Mouse (Mus musculus): Measurements from ENCODE around the gene Ube2c.

DNA sequence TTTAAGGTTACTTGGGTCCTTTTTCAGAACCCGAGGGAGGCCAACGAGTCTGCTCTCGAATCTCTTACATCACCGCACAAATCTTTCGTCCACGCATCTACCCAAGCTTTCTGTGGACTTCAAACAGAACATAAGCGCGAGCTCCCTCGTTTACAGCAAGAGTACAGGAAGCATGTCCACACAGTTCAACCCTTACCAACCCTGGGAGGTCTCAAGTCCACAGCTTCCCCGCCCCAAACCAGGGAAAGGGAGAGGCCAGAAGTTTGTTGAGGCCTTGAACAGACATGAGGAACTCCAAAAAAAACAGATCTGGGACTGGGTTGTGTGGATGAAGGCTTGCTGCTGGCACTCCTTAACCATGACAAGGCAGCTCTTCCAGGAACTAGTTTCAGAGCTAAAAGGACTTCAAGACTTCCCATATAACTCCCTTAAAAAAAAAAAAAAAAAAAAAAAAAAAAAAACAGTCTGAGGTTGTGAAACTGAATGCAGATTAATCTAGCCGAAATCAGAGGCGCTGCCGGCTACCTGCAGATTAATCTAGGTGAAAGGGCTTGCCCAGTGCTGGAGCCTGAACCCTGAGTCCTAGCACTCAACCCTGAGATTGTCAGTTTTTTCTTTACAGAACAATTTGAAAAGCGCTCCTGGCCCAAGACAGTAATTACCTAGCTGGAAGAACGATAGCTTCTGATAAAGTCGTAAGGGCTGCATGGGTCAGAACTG, 33.7 kb downstream of the Ube2c start:
- TF ChIP-seq USF2 (IDR thresholded peaks at IDR 0.05; ENCODE audit: borderline replicate concordance in 1 of 2, insufficient read depth in 1 of 2, low read depth in 1 of 2, low read length in 2 of 2) (no peak), CTCF (IDR thresholded peaks at IDR 0.05 in 2 of 3, conservative IDR thresholded peaks at IDR 0.05 in 1 of 3; ENCODE audit: control insufficient read depth in 1 of 3, insufficient read depth in 1 of 3, low read depth in 2 of 3, low read length in 3 of 3, poor library complexity in 1 of 3, severe bottlenecking in 1 of 3) (no peak)

Measured in MEL (cell line).